Mouse (Mus musculus) heart, adult 2 months (tissue): ENCODE results near the gene Msrb1.
"Not testable (repeated sequence)": the region's sequence is repeated elsewhere in the genome, so short reads cannot be mapped to it uniquely, and the experiment has no call there.

Experiments
- CTCF ChIP-seq: fragments of 200-600 bp; IDR thresholded peaks from 2 replicates; pipeline ENCODE4 v1.8.1; 2022; ENCODE audit warnings: antibody characterized with exemption, mild to moderate bottlenecking, moderate library complexity
- POLR2A ChIP-seq: fragments of 200-500 bp; IDR thresholded peaks from 2 replicates; pipeline ENCODE4 v1.6.1; 2011; ENCODE audit warnings: mild to moderate bottlenecking, low read depth, low read length, control low read depth; ENCODE audit not compliant: insufficient read depth

GRCm38 (mm10) chr17:24720616-24721015 lies 15.8 kb upstream of the Msrb1 start:
- not testable (repeated sequence) for TF ChIP-seq CTCF, POLR2A
